ENCODE assay signal across 8 mouse cellular contexts in genomic region chr11:78856310-78856709, GRCm38 (mm10). TPM values are rescaled to one million over a fixed set of nuclear protein-coding genes. Genes with fewer than 3 reads are reported as not detected.
A peak's percentile ranks its signal among the peaks of the same experiment; 100 is the strongest.
DNase-seq lines count a peak whose midpoint lies in the region; ATAC-seq and TF ChIP-seq lines count a peak whose summit lies in the region.

No protein-coding gene starts in this region.

- H3K4me1 ChIP-seq in ES-E14 (ENCODE audit: control insufficient read depth in 2 of 2, insufficient read depth in 2 of 2, low read length in 2 of 2, poor library complexity in 1 of 2) = peaks cover 0 to 5% of the 10 kb centered on the region in 2 experiments; a peak in 1 of 4 replicates

- ATAC-seq in activated CD4-positive, CD25-positive, alpha-beta regulatory T cell, adult 4 months = no peak

- peak; percentile 79 for DNase-seq in ES-E14 (ENCODE audit: low read depth, low spot score)
- DNase-seq in adrenal gland, adult 8-10 months = peak; percentile 55
- DNase-seq in embryo, embryonic 10.5 days (ENCODE audit: low spot score) = peak; percentile 91
- DNase-seq in heart, adult 9 months (ENCODE audit: low spot score in 2 of 2) = peak; percentile 21 to 72
- peak; percentile 54 for DNase-seq in layer of hippocampus, adult 9-10 months (ENCODE audit: low spot score)
- peak; percentile 89 for DNase-seq in lung, postnatal 36 days
- peak; percentile 90 for DNase-seq in right cerebral cortex, postnatal 4 days

- no peaks in the 10 kb centered on the region for H3K36me3 ChIP-seq in ES-E14 (ENCODE audit: control insufficient read depth, insufficient read depth, low read length, poor library complexity, severe bottlenecking)

- no peaks in the 10 kb centered on the region for H3K9me3 ChIP-seq in ES-E14 (ENCODE audit: control insufficient read depth, insufficient read depth, low read depth, low read length)

- no peak overlapping the region for H3K9ac ChIP-seq in ES-E14 (ENCODE audit: insufficient read depth, low read depth, low read length, poor library complexity, severe bottlenecking)

- H3K27ac ChIP-seq in ES-E14 (ENCODE audit: insufficient read depth, low read depth, low read length, poor library complexity, severe bottlenecking) = no peak overlapping the region

- in situ Hi-C loops in ES-E14 (cut with MboI; ENCODE audit: low sequenced_read_pairs in 2 of 2, unreplicated experiment in 2 of 2) = no loop called here

- H3K4me3 ChIP-seq in ES-E14 (ENCODE audit: insufficient read depth in 1 of 2, low read depth in 1 of 2, low read length in 2 of 2, poor library complexity in 1 of 2, severe bottlenecking in 1 of 2) = no peak overlapping the region

TF ChIP-seq in ES-E14, 5 proteins besides CTCF, POLR2A, EP300 and RAD21:
- TF ChIP-seq HCFC1 (IDR thresholded peaks at IDR 0.05; ENCODE audit: borderline replicate concordance, insufficient read depth, low read length) (no peak), ZC3H11A (IDR thresholded peaks at IDR 0.05; ENCODE audit: borderline replicate concordance, low read depth, low read length) (0 out of 2 replicates have a peak, but pooled peaks have one; percentile 65), CHD2 (IDR thresholded peaks at IDR 0.05; ENCODE audit: low read depth, low read length) (no peak), ZNF384 (IDR thresholded peaks at IDR 0.05; ENCODE audit: low read depth, low read length) (no peak), MAFK (IDR thresholded peaks at IDR 0.05; ENCODE audit: insufficient read depth, low read depth, low read length) (no peak)

RNA-seq across cellular contexts. Expression of gene Lyrm9, which starts 29.9 kb away (rescaled TPM):
- total RNA-seq in ES-E14 (2012; rRNA removed) = 19.1 TPM in 2 replicates
- 10 to 100 TPM; 40.6 to 46.6 (median 42.1) TPM for total RNA-seq in adrenal gland, adult 8-10 months (2022)
- polyA plus RNA-seq in activated CD4-positive, CD25-positive, alpha-beta regulatory T cell, adult 4 months (2017; shearing (Covaris generic)) = 10 to 100 TPM; 26.4 to 33.4 TPM
